Mouse (Mus musculus) CH12.LX (cell line): Measurements from ENCODE around the gene Drc3. TPM values are rescaled to one million over a fixed set of nuclear protein-coding genes. Genes with fewer than 3 reads are reported as not detected.

Experiments
- DNase-seq: peaks from one replicate; pipeline ENCODE4 v3.0.0-alpha.2; 2013; ENCODE audit errors: extremely low read depth
- H3K27ac ChIP-seq: 2 replicates; pipeline ENCODE4 v1.5.1; 2012; ENCODE audit warnings: low read depth, mild to moderate bottlenecking, control low read depth, moderate library complexity; ENCODE audit not compliant: insufficient read depth
- H3K27me3 ChIP-seq: replicated peaks from 2 replicates; pipeline ENCODE3; 2012; ENCODE audit warnings: inconsistent platforms
- H3K36me3 ChIP-seq, 2 experiments: replicated peaks in 1 of 2; 2 replicates each; pipeline versions ENCODE3 to v1.6.1; 2012; ENCODE audit warnings: inconsistent platforms in 1 of 2, low read length in 1 of 2, mild to moderate bottlenecking in 1 of 2, mixed read lengths in 1 of 2, moderate library complexity in 1 of 2; ENCODE audit not compliant: control insufficient read depth in 1 of 2, insufficient read depth in 1 of 2
- H3K4me1 ChIP-seq, 2 experiments: 2 replicates each; pipeline ENCODE4 v1.6.1; 2012; ENCODE audit warnings: inconsistent platforms in 1 of 2, moderate library complexity in 1 of 2; ENCODE audit not compliant: insufficient read depth in 2 of 2, control insufficient read depth in 1 of 2
- H3K4me2 ChIP-seq: 2 replicates; pipeline ENCODE4 v1.6.1; 2012; ENCODE audit warnings: low read depth, mild to moderate bottlenecking, control low read depth; ENCODE audit not compliant: poor library complexity, insufficient read depth, severe bottlenecking
- H3K4me3 ChIP-seq, 3 experiments: fragments of 150-350 bp in 1 of 3; sonication (generic) in 1 of 3; replicated peaks in 1 of 3; 2 replicates each; pipeline versions ENCODE3 to v1.5.1; 2011 to 2012; ENCODE audit warnings: low read depth in 2 of 3, low read length in 2 of 3, mild to moderate bottlenecking in 2 of 3, moderate library complexity in 2 of 3, control low read depth in 1 of 3, improper control_type of control experiment in 1 of 3, inconsistent platforms in 1 of 3, mixed read lengths in 1 of 3; ENCODE audit not compliant: poor library complexity in 1 of 3
- H3K79me2 ChIP-seq: replicated peaks from 2 replicates; pipeline ENCODE4 v1.6.1; 2012; ENCODE audit warnings: mild to moderate bottlenecking, moderate library complexity; ENCODE audit not compliant: control insufficient read depth, poor library complexity, insufficient read depth, severe bottlenecking; ENCODE audit errors: extremely low read depth
- H3K9ac ChIP-seq: 2 replicates; pipeline ENCODE4 v1.6.1; 2012; ENCODE audit warnings: low read depth, mild to moderate bottlenecking, control low read depth, moderate library complexity; ENCODE audit not compliant: insufficient read depth
- H3K9me3 ChIP-seq: replicated peaks from 2 replicates; pipeline ENCODE3; 2012; ENCODE audit warnings: low read length, inconsistent platforms, mixed read lengths
- BHLHE40 ChIP-seq: IDR thresholded peaks from 2 replicates; pipeline ENCODE4 v1.6.1; 2011; ENCODE audit warnings: mild to moderate bottlenecking, low read depth, low read length, improper control_type of control experiment
- CHD1 ChIP-seq: IDR thresholded peaks from 2 replicates; pipeline ENCODE4 v1.6.1; 2012; ENCODE audit warnings: low read depth, low read length, improper control_type of control experiment, inconsistent platforms
- CHD2 ChIP-seq: IDR thresholded peaks from 2 replicates; pipeline ENCODE4 v1.6.1; 2011; ENCODE audit warnings: low read length, improper control_type of control experiment
- CTCF ChIP-seq, 2 experiments: IDR thresholded peaks in 1 of 2; conservative IDR thresholded peaks in 1 of 2; 2 replicates each; pipeline ENCODE4 v1.5.1; 2011 to 2012; ENCODE audit warnings: low read depth in 2 of 2, low read length in 2 of 2, improper control_type of control experiment in 1 of 2, inconsistent platforms in 1 of 2, mild to moderate bottlenecking in 1 of 2, moderate library complexity in 1 of 2
- E2F4 ChIP-seq: IDR thresholded peaks from 2 replicates; pipeline ENCODE4 v1.6.1; 2011; ENCODE audit warnings: low read depth, low read length, improper control_type of control experiment; ENCODE audit not compliant: insufficient replicate concordance
- EP300 ChIP-seq: IDR thresholded peaks from 2 replicates; pipeline ENCODE4 v1.6.1; 2011; ENCODE audit warnings: low read length, improper control_type of control experiment
- GABPA ChIP-seq: IDR thresholded peaks from 2 replicates; pipeline ENCODE4 v1.6.1; 2012; ENCODE audit warnings: low read depth, low read length, improper control_type of control experiment, inconsistent platforms; ENCODE audit not compliant: insufficient replicate concordance
- IRF4 ChIP-seq: IDR thresholded peaks from 2 replicates; pipeline ENCODE4 v1.6.1; 2014; ENCODE audit warnings: low read depth, mild to moderate bottlenecking, inconsistent platforms, low read length, improper control_type of control experiment
- JUN ChIP-seq: IDR thresholded peaks from 2 replicates; pipeline ENCODE4 v1.6.1; 2011; ENCODE audit warnings: low read depth, mild to moderate bottlenecking, low read length, improper control_type of control experiment, moderate library complexity; ENCODE audit not compliant: insufficient read depth
- KAT2A ChIP-seq: IDR thresholded peaks from 2 replicates; pipeline ENCODE4 v1.6.1; 2012; ENCODE audit warnings: low read length, improper control_type of control experiment, inconsistent platforms; ENCODE audit not compliant: insufficient replicate concordance
- MAFK ChIP-seq: IDR thresholded peaks from 2 replicates; pipeline ENCODE4 v1.6.1; 2011; ENCODE audit warnings: low read length, improper control_type of control experiment; ENCODE audit not compliant: insufficient replicate concordance
- MEF2A ChIP-seq: IDR thresholded peaks from 2 replicates; pipeline ENCODE4 v1.6.1; 2014; ENCODE audit warnings: low read depth, mild to moderate bottlenecking, inconsistent platforms, low read length, improper control_type of control experiment, borderline replicate concordance
- MYC ChIP-seq: IDR thresholded peaks from 2 replicates; pipeline ENCODE4 v1.6.1; 2011; ENCODE audit warnings: low read depth, mild to moderate bottlenecking, improper control_type of control experiment, low read length
- NRF1 ChIP-seq: IDR thresholded peaks from 2 replicates; pipeline ENCODE4 v1.6.1; 2014; ENCODE audit warnings: low read depth, mild to moderate bottlenecking, inconsistent platforms, low read length, improper control_type of control experiment, moderate library complexity
- POLR2AphosphoS2 ChIP-seq: IDR thresholded peaks from 2 replicates; pipeline ENCODE4 v1.6.1; 2011; ENCODE audit warnings: low read depth, low read length, improper control_type of control experiment
- RCOR1 ChIP-seq: conservative IDR thresholded peaks from 2 replicates; pipeline ENCODE4 v1.6.1; 2012; ENCODE audit warnings: low read depth, mild to moderate bottlenecking, inconsistent platforms, low read length, improper control_type of control experiment
- SIN3A ChIP-seq: IDR thresholded peaks from 2 replicates; pipeline ENCODE4 v1.6.1; 2012; ENCODE audit warnings: low read length, improper control_type of control experiment, inconsistent platforms
- SMC3 ChIP-seq: IDR thresholded peaks from 2 replicates; pipeline ENCODE4 v1.6.1; 2011; ENCODE audit warnings: low read depth, low read length, improper control_type of control experiment
- TBP ChIP-seq: conservative IDR thresholded peaks from 2 replicates; pipeline ENCODE4 v1.6.1; 2011; ENCODE audit warnings: low read depth, low read length, improper control_type of control experiment
- TCF12 ChIP-seq: IDR thresholded peaks from 2 replicates; pipeline ENCODE4 v1.6.1; 2014; ENCODE audit warnings: low read depth, mild to moderate bottlenecking, inconsistent platforms, low read length, improper control_type of control experiment
- UBTF ChIP-seq: IDR thresholded peaks from 2 replicates; pipeline ENCODE4 v1.6.1; 2012; ENCODE audit warnings: low read depth, mild to moderate bottlenecking, inconsistent platforms, low read length, improper control_type of control experiment, moderate library complexity
- USF2 ChIP-seq: conservative IDR thresholded peaks from 2 replicates; pipeline ENCODE4 v1.6.1; 2011; ENCODE audit warnings: low read depth, low read length, improper control_type of control experiment
- ZC3H11A ChIP-seq: IDR thresholded peaks from 2 replicates; pipeline ENCODE4 v1.6.1; 2012; ENCODE audit warnings: low read depth, mild to moderate bottlenecking, inconsistent platforms, low read length, improper control_type of control experiment
- ZKSCAN1 ChIP-seq: IDR thresholded peaks from 2 replicates; pipeline ENCODE4 v1.6.1; 2012; ENCODE audit warnings: low read depth, inconsistent platforms, low read length, improper control_type of control experiment, borderline replicate concordance
- ZNF384 ChIP-seq: IDR thresholded peaks from 2 replicates; pipeline ENCODE4 v1.6.1; 2012; ENCODE audit warnings: low read depth, low read length, improper control_type of control experiment, inconsistent platforms
- dilution Hi-C: fragments of 300-500 bp; cut with MboI; formaldehyde crosslinking; loops from 2 replicates; pipeline ENCODE4 v1.14.3; 2020; ENCODE audit warnings: low sequenced_read_pairs; ENCODE audit not compliant: extremely low pct_unique_long_range_greater_than_20kb, extremely low pct_ligation_motif_present
- in situ Hi-C: fragments of 300-500 bp; cut with MboI; formaldehyde crosslinking; loops from 3 replicates; pipeline ENCODE4 v1.14.3; 2019; ENCODE audit warnings: low sequenced_read_pairs, low pct_ligation_motif_present, low pct_unique_long_range_greater_than_20kb, mixed read lengths
- polyA plus RNA-seq: library from polyadenylated mRNA; unstranded; fragments of >175 nt; gene quantifications from 2 replicates; pipeline ENCODE4 v1.2.1, GENCODE M21; 2012; ENCODE audit warnings: low read depth; ENCODE audit not compliant: insufficient read length
- total RNA-seq, 2 experiments: library from RNA; depleted of rRNA; stranded (reverse); fragments of 300-350 nt in 1 of 2; fragments of >200 nt in 1 of 2; gene quantifications; 2 replicates each; pipeline ENCODE4 v1.2.3; 2012 to 2014

Gene Drc3
- total and polyA plus RNA-seq, 3 experiments: 1.4 to 3.9 (median 1.9) TPM

- Histone ChIP-seq H3K9me3 (no peaks in the 10 kb centered on the region), H3K27me3 (no peaks in the 10 kb centered on the region), H3K9ac (no peak overlapping the region), H3K36me3 (peaks cover 42 to 85% of the 10 kb centered on the region in 2 experiments), H3K4me2 (no peak overlapping the region), H3K79me2 (no peaks in the 10 kb centered on the region), H3K4me3 (no peak overlapping the region), H3K4me1 (no peaks in the 10 kb centered on the region), H3K27ac (no peak overlapping the region)
- dilution Hi-C loops (no loop called here), in situ Hi-C loops (no loop called here)
- no peak for DNase-seq
- no peak for TF ChIP-seq SMC3
- TF ChIP-seq SIN3A: no peak
- TF ChIP-seq ZC3H11A: no peak
- TF ChIP-seq E2F4: no peak
- TF ChIP-seq EP300: no peak
These were observed 80.4 kb downstream of the Drc3 start for GRCm38 (mm10) chr11:60433501-60433900.

DNA sequence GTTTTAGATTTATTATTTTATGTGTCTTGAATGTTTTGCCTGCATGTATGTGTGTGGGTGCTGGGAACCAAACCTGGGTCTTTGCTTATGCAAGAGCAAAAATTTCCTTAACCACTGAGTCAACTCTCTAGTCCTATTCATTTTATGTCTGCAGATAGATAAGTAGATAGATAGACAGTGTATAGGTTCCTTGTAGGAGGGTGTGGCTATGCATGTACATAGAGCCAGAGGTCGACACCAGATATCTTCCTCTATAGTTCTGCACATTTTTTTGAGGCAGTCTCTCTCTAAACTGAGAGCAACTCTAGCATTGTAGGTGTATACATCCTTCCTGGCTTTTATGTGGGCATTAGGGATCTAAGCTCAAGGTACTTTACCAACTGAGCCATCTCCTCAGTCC is 82.0 kb downstream of the Drc3 start:
- Histone ChIP-seq H3K4me2 (no peak overlapping the region), H3K9me3 (no peaks in the 10 kb centered on the region), H3K4me1 (no peaks in the 10 kb centered on the region), H3K27ac (no peak overlapping the region), H3K9ac (no peak overlapping the region)
- DNase-seq: no peak
- dilution Hi-C loops: no loop called here
- no peak for TF ChIP-seq POLR2AphosphoS2
- no peak for TF ChIP-seq CTCF (conservative IDR thresholded peaks at IDR 0.05 in 1 of 2, IDR thresholded peaks at IDR 0.05 in 1 of 2; ENCODE audit: low read depth in 2 of 2, low read length in 2 of 2)
- TF ChIP-seq BHLHE40: no peak
- no peak for TF ChIP-seq E2F4
- TF ChIP-seq CHD1: no peak
- TF ChIP-seq UBTF: no peak
- no peak for TF ChIP-seq IRF4
- no peak for TF ChIP-seq NRF1
- no peak for TF ChIP-seq SIN3A
- TF ChIP-seq CHD2: no peak
- TF ChIP-seq, all 38 proteins: peak for 0
- Histone ChIP-seq H3K27me3 (no peaks in the 10 kb centered on the region), H3K4me3 (no peak overlapping the region), H3K79me2 (no peaks in the 10 kb centered on the region), H3K36me3 (peaks cover 51 to 82% of the 10 kb centered on the region in 2 experiments)
- in situ Hi-C loops: no loop called here

GRCm38 (mm10) chr11:60436618-60437017 is 83.5 kb downstream of the Drc3 start:
- Histone ChIP-seq H3K9ac (no peak overlapping the region), H3K4me1 (no peaks in the 10 kb centered on the region), H3K36me3 (peaks cover 57 to 87% of the 10 kb centered on the region in 2 experiments), H3K4me2 (no peak overlapping the region), H3K9me3 (no peaks in the 10 kb centered on the region), H3K27ac (no peak overlapping the region), H3K4me3 (no peak overlapping the region), H3K27me3 (no peaks in the 10 kb centered on the region), H3K79me2 (no peaks in the 10 kb centered on the region)
- in situ Hi-C loops (no loop called here), dilution Hi-C loops (no loop called here)
- no peak for TF ChIP-seq MEF2A
- no peak for TF ChIP-seq MYC
- no peak for TF ChIP-seq TCF12
- no peak for TF ChIP-seq ZNF384
- no peak for TF ChIP-seq RCOR1
- TF ChIP-seq GABPA: no peak
- TF ChIP-seq E2F4: no peak
- no peak for TF ChIP-seq BHLHE40
- TF ChIP-seq TBP: no peak
- TF ChIP-seq MAFK: no peak
- TF ChIP-seq USF2: no peak
- TF ChIP-seq EP300: no peak
- TF ChIP-seq KAT2A: no peak
- TF ChIP-seq ZKSCAN1: no peak
- no peak for TF ChIP-seq JUN
- TF ChIP-seq CHD2: no peak
- TF ChIP-seq IRF4: no peak
- no peak for TF ChIP-seq POLR2AphosphoS2
- DNase-seq: no peak
